Mouse (Mus musculus) c-Kit-positive CD71-positive TER-119-negative erythroid progenitor cells, embryonic 14.5 days (primary cell): Measurements from ENCODE around the gene Tnfsf13b.

Experiments
- DNase-seq: peaks from one replicate; pipeline ENCODE4 v3.0.0-alpha.2; 2013; ENCODE audit warnings: low read depth

Tnfsf13b gene

GRCm38 (mm10) chr8:10006156-10006985 lies at the start of gene Tnfsf13b:
Gene Tnfsf13b, plus strand, starts transcription at chr8:10006467.
- no peak for DNase-seq

GRCm38 (mm10) chr8:9958338-9958737 lies 47.9 kb upstream of the Tnfsf13b start:
- no peak for DNase-seq

- no peak for DNase-seq
These were observed 46.3 kb upstream of the Tnfsf13b start for GRCm38 (mm10) chr8:9959919-9960318.

- no peak for DNase-seq
These were observed 34.4 kb upstream of the Tnfsf13b start for GRCm38 (mm10) chr8:9971866-9972265.

GRCm38 (mm10) chr8:9975276-9975675 lies 31.0 kb upstream of the Tnfsf13b start:
- no peak for DNase-seq

- peak; percentile 96 for DNase-seq
These were observed 30.2 kb upstream of the Tnfsf13b start for GRCm38 (mm10) chr8:9975898-9976611.

GRCm38 (mm10) chr8:9977016-9977415 lies 29.3 kb upstream of the Tnfsf13b start:
- no peak for DNase-seq

- peak; percentile 95 for DNase-seq
These were observed 28.5 kb upstream of the Tnfsf13b start, which contains the start of the genes Lig4 and Abhd13 for GRCm38 (mm10) chr8:9977573-9978314. Gene Lig4, minus strand, starts transcription at chr8:9977686. Gene Abhd13, plus strand, starts transcription at chr8:9977707.

GRCm38 (mm10) chr8:9978475-9979230 lies 27.6 kb upstream of the Tnfsf13b start:
- no peak for DNase-seq

- no peak for DNase-seq
These were observed 26.5 kb upstream of the Tnfsf13b start for GRCm38 (mm10) chr8:9979746-9980145.

- no peak for DNase-seq
These were observed 26.1 kb upstream of the Tnfsf13b start for GRCm38 (mm10) chr8:9980188-9980587.

GRCm38 (mm10) chr8:10004115-10004514 lies 2.2 kb upstream of the Tnfsf13b start:
- no peak for DNase-seq

- no peak for DNase-seq
These were observed 856 bp downstream of the Tnfsf13b start for GRCm38 (mm10) chr8:10006986-10007659.

- no peak for DNase-seq
These were observed 1.4 kb downstream of the Tnfsf13b start for GRCm38 (mm10) chr8:10007660-10008028.

- DNase-seq, result no peak
These were observed 10.0 kb downstream of the Tnfsf13b start for GRCm38 (mm10) chr8:10016252-10016651.

- DNase-seq, result no peak
These were observed 11.0 kb downstream of the Tnfsf13b start for GRCm38 (mm10) chr8:10017231-10017630.

GRCm38 (mm10) chr8:10030320-10031060 lies 24.2 kb downstream of the Tnfsf13b start:
- no peak for DNase-seq

- no peak for DNase-seq
These were observed 24.9 kb downstream of the Tnfsf13b start for GRCm38 (mm10) chr8:10031177-10031576.

- DNase-seq, result no peak
These were observed 34.6 kb downstream of the Tnfsf13b start for GRCm38 (mm10) chr8:10040866-10041265.

- no peak for DNase-seq
These were observed 37.7 kb downstream of the Tnfsf13b start for GRCm38 (mm10) chr8:10043842-10044510.
